Mouse (Mus musculus): ENCODE measurements around the gene Pde4d.

Gene Pde4d

DNA sequence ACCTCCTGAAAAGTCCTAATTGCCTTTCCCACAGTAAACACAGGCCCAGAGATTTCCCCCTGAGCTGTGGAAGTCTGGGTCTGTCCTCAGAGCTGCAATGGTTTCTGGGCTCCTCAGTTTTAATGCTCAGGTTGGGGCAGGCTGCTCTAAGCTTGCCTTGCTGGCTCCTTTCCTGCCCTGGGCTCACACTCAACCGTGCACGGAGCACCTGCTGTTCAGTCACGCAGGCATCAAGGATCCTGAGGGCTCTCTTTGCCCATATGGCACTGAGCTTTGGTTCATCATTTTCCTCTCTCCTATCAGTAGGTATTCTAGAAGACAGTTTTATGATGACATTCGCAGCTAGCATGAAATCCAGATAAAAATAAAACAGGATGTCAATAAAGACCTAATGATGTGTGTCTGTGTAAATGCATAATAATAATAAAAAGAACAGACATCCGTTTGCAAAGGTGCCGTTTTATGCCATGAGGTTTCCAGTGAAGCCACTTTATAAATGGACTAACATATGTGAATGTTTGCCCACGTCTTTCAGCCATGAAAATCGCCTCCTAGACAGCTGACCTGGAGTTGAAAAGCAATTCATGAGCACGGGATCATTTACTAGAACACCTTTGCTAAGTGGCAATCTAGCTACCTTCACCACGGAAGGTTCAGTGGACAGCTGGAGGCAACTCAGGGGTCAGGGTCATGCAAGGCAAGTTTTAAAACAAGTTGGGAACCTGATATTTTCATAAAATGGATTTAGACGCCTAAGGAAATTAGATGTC is 726.3 kb downstream of the Pde4d start:
- DNase-seq (ENCODE audit: low spot score): no peak

DNA sequence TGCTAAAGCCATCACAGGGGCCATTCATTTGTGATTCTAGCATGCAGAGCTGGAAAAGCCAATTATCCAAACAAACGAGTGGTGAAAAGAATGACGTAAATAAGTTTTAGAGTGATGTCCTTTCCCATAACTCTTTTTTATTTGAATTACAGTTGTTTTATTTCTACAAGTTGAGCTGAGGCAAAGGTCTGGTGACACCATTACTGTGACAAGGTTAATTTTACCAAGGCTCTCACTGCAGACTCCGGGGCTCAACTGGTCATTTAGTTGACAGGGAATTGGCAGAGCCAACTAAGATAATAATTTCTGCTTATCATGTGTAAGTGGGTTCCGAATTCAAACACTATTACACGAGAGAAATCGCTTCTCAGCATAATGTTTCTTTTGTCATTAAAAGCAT is 731.6 kb downstream of the Pde4d start:
- no peak for DNase-seq (ENCODE audit: low spot score)

DNA sequence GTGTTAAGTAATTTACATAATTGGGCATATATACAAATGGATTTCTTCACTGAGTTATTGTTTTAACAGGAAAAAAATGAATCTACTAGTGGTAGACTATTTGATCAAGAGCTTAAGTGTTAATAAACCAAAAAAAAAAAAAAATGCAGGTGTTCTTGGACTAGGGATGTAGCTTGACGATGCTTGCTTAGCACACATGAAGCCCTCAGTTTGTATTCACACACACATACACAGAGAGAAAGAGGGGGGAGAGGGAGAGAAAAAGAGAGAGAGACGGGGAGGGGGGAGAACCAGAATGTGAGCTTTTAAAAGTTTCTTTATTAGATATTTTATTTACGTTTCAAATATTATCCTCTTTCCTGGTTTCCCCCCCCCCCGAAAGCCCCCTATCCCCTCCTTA is 740.9 kb downstream of the Pde4d start:
- no peak for DNase-seq (ENCODE audit: low spot score)

DNA sequence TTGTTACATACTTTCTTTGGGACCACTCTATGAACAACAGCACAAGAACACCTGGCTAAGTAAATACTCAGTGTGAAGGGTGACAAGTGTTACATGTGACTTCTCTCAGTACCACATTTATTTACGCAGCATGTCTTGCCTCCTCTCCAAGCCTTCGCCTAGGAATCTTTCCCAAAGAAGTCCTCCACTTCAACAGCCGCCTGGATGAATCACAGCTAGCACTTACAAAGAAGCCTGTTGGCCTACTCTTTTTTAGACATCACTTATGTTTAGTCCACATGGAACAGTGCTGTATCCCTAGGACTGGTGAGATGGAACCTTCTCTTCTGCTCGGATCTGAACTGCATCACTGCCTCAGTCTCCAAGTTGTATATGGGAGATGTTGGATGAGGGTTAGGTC is 741.4 kb downstream of the Pde4d start:
- DNase-seq (ENCODE audit: low spot score): no peak

DNA sequence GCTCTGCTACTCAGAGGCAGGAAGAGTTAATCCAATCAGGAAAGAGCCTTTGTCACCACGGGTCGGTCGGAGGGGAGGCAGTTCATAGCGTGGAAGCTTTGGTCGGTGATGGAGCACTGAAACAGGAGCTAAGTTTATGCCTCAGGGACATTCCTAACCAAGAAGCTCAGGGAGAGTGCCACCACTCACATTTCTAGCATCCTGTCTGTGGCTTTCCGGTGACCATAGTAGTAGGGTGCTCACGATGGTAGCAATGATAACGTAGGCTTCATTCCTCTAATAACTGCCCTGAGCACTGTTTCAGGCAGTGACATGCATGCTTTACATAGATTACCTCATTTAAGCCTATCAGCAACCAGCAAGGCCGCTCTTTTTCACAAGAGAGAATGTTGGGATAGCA is 755.8 kb downstream of the Pde4d start:
- no peak for DNase-seq (ENCODE audit: low spot score)

DNA sequence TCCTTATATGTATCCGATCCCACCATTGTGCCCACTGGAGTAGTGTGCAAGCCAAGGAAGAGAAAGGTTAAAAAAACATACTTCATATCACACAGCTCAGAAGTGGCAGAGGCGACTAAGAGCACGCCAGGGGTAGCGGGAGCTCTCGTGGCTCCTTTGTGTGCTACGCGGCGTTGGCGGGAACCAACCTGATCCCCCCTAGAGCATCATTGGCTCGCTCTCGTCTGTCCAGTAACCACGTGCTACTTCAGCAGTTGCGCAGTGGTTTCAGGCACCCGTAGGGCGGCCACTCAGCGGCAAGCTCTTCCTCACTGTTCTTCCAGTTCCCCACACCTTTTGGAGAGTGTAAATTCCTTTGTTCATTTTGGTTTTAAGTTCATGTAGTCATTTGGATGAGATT is 758.9 kb downstream of the Pde4d start:
- no peak for DNase-seq (ENCODE audit: low spot score)

DNA sequence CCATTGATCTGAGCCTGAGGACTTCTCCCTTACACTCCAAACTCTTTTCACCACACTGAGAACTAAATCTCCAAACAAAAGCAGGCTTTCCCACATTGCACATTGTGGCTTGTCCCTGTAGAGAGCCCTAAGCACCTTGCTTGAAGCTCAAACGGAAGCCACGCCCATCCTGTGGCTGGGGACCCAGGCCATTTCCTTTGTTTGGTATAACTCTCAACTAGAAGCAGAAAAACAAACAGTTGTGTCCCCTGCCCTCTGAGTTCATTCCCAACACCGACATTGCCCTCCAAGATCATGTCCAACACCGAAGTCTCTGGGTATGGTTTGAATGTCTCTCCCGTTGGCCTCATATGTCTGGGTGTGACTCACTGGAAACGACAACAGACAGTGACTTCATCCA is 759.7 kb downstream of the Pde4d start:
- no peak for DNase-seq (ENCODE audit: low spot score)

DNA sequence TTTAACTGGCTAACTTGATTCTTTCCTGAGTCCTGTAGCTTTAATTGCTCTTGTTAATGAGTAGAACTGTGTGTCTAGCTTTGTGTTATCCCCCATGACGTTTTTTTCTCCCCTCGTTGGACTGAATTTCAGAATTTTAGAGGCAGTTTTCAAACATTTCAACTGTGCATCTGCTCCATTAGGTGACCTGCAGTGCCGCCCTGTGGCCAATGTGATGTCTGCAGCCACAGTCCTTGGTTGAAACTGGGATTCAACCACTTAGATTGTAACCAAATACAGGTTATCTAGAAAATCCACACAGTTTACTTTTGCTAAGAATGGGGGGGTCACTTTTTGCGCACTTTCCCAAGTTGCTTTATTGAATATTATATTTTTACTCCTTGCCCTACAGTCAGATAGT is 760.7 kb downstream of the Pde4d start:
- DNase-seq (ENCODE audit: low spot score): peak; percentile 71

DNA sequence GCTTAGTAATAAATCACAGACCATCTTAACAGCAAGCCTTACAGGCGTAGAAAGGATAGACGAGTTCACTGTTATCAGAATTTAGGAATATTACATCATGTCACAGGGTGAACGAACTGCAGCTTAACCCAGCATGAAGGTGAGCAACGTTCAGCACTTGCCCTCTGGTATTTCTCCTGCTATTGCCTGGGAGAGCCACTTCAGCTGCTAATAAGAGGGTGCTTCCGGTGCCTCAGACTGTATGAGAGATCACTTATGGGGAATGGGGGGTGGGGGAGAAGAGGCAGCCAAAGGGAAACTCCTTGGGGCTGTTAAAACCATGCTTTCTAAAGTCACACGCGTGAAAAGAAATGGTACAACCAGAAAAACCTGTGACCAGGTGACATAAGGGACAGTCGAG is 761.7 kb downstream of the Pde4d start:
- no peak for DNase-seq (ENCODE audit: low spot score)

DNA sequence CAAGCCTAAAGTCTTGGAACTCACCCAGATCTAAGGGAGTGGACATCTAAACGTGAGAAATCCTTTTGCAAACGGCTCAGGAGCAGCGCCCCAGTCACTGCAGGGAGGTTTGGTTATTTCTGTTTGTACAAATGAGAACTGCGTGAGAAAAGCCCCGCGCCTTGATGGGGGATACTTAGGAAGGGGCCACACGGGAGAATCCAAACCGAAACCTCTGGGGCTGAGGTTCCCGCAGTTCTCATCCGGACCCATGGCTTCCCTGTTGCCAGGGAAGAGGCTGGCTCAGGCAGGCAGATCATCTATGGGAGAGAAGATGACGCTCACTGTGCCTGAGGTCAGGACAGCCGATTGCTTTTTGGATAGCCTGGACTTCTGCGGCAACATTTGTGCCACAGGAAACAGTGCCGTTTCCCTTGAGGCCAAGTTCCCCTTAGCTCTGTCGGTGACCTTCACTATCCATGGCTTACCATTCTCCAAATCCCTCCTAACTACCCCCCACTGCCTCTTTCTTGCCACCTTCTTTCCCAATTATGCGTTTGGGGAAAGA is 762.3 kb downstream of the Pde4d start:
- no peak for DNase-seq (ENCODE audit: low spot score)

DNA sequence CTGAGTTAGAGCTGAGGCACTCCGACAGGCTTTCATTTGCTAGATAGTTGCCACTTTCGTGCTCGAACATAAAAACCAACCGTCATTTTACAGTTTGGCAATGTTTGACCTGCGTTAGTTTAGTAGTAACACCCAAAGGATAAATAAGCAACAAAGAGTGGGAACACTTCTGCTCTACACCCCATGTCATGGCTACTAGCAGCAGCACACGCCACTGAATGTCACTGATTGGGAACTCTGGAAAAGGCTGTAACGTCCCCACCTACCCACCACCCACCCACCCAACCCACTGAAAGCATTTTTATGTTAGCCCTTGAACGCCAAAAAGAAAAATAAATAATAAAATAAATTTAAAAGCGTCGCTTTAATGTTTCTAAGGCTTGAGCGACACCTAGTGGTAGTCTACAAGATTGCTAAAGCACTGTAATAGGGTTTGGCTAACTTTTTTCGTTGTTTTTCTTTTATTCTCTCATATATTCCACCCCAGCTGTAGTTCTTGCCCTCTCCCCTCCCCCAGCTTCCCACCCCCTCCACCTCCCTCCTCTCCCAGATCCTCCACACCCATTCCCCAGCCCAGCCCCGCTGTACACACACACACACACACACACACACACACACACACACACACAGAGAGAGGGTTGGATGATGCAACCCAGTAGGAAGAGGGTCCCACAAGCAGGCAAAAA is 763.2 kb downstream of the Pde4d start:
- DNase-seq (ENCODE audit: low spot score): no peak

DNA sequence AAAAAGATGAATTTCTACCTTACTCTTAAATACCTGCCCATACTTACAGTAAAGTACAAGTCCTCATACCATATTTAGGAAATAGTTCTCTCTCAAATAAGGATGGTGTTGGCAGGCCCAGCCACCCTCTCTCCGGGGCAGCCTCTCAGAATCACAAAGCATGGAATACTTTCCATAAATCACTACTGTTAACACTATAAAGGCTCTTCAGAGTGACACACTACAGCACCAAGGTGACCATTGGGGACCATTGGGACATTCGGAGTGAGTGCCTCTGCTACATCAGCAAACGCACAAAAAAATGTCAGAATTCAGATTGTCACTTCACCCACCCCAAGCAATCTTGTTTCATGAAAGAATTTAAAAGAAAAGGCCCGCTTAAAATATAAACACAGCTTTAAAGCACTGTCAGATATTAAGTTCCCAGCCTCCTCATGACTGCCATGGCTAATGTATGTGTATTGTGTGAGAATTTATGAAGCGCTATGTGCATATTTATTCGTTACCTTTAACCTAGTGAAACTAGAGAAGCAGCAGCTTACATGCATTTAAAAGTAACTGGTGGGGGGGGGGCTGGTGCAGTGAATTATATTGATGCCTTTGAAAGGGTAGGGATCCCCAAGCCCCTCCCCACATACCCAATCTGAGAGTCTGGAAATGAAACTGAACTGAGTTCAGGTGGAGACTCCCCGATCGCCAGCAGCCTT is 769.4 kb downstream of the Pde4d start:
- DNase-seq (ENCODE audit: low spot score): no peak

DNA sequence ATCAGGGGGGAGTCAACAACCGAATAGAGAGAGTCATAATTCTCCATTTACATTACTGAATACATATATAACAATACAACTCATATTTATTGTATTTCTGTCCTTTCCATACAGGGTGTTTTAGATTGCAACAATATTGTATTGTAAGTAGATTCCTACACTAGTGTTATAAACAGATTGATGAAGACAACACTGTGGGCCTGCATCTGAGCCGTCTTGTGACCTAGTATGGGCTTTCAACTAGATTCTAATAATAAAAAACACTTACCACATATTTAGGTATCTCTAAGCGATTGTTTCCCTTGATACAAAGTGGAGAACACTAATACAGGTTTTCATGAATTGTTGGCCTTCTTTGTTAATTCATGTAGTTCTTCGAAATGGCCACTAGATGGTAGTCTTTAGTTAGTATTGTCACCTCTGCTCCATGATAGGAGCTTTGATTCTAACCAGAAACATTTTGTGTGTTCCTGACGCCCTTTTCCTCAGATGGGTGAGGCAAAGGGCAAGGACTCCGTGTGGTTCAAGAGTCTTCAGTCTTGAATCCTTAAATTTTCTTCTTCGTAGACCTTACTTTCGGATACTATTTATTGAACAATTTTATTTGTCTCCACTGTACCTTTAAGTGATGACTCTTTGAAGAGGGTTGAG is 779.3 kb downstream of the Pde4d start:
- DNase-seq (ENCODE audit: low spot score): peak; percentile 53

DNA sequence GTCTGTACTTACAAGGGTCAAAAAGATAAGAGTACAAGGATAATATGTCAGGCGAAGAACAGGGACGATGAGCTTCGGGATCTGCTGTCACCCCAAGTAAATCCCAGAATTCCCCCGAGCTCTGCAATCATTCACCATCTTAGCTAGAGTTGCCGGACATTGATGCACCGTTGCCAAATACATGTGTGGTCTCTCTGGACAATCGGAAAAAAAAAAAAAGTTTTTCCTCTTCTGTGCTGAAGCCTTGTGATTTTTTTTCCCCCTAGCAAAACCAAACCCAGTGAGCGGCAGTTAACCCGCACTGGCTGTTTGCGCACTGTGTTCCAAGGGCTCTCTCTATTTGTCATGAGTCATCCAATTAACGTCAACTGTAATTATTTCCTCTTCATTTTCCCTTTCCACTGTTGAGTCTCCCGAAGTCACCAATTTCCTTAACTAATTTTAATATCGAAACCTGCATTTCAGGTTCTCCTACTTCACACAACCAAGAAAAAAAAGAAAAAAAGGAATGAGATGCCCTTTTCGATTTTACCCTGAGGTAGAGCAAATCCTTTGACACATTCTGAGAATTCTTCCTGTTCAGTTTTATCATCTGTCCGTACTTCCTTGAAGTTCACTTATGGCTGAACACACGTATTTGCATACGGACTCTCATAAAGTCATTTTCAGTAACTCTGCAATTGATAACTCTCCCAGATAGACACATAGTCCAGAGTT is 780.0 kb downstream of the Pde4d start:
- no peak for DNase-seq (ENCODE audit: low spot score)

DNA sequence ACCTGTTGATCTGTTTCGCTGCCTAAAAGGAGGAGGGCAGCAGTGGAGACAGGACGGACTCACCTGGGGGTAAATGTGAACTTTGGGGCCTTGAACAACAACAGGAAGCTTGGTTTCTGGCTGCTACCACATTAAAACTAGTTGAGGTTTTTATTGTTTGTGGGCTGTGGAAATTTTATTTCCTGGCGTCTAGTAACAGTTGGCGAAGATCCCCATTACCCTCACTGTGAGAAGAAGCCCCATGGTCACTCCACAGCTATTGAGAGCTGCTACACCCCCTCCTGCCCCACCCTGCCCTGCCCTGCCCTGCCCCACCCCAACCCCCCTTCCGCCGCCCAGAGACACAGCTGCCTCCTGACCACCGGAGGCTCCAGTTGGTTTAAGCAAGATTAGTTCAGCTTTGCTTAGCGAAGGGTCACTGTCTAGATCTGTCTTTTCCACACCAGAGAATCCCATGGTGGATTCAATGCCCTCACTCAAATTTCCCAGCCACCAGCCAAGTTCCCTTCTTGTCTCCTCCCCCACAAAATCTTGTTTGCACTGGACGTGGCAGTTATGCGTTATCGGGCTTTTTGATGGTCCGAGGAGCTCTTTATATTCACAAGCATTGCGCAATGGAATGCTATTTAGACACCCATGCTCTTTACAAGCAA is 780.7 kb downstream of the Pde4d start:
- DNase-seq (ENCODE audit: low spot score): no peak

DNA sequence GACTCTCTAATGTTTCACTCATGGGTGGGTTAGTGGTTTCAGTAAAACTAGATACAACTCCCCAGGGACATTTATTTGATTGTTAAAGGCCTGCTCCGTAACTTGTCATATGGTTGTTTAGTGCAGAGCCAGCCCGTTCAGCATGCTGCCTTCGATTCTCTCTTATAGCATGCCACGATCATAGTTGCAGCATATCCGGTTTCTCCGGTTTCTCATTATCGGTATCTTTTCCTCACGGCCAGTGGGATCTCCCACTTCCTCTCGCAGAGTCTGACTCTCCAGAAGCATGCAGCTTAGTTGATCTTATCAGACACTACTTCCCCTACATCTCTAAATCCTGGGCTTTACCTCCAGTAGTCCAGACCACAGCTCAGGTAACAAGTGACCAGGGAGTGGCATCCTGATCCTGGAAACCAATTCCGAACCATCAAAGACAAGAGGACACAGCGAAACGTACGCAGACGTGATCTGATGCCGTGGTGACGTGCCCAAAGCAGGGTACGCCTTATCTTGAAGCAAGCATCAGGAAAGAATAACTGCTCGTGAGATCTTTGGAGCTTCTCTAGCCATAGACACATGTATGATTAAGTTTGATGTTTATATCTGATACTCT is 782.2 kb downstream of the Pde4d start:
- no peak for DNase-seq (ENCODE audit: low spot score)

DNA sequence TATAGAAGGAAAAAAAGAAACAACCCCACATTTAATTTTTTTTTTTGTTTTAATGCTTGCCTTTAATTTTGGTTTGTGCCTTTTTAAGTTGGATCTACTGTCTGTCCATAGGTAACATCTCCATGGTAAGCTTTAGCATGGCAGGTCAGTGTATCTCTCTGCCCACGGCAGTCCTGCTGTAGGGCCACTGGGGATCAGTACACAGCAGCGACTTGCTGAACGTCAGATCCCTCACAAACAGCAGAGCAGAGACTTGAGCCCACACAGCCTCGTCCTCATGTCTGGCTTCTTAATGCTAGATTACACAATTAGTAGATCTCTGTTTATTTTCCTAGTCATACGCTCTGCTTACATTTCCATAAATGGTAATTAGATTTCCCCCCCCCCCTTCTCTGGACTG is 782.8 kb downstream of the Pde4d start:
- DNase-seq (ENCODE audit: low spot score): no peak

DNA sequence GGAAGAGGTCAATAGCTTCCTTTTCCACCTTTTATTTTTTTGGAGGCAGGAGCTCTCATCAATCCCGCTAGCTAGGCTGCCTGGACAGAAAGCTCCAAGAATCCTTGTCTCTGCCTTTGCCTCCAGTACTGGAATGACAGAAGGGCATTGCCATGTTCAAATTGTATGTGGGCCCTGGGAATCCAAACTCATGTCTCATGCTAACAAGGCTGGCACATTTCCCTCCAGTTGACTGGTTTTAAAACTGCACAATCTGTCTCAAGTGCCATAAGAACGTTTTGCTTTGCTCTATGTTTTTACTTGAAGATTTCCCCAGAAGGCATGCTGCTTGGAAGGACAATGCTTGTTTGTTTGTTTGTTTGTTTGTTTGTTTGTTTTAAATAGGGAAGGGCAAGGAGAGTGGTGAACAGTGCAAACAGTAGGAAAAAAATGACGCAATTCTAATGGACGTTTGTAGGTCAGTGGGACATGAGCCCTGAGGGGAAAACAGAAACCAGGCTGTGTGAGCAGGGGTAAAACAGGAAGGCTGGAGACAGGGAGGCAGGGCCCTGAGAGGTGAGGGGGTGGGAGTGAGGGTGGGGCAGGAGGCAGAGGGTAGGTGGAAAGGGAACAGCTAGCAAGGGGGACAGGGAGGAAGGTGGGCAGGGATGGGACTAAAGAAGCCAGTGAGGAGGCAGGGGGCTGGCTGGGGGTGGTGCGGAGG is 784.3 kb downstream of the Pde4d start:
- no peak for DNase-seq (ENCODE audit: low spot score)

DNA sequence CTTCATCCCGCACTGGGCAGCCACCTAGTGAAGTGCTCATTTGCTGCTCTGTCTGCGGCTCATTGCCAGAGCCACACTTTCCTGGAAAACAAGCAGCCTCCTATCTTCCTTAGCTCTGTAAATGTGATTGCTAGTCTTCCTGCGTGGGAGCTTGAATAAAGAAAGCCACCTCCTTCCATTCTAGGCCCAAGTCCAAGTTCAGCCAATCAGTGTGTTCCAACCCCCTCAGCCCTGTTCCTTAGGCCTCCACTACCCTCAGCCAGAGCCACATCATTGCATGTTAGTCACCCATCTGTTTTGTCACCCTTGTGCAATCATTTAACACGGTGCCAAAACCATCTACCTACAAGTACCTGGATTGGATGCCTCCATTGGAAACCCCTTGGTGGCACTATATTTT is 786.3 kb downstream of the Pde4d start:
- no peak for DNase-seq (ENCODE audit: low spot score)

DNA sequence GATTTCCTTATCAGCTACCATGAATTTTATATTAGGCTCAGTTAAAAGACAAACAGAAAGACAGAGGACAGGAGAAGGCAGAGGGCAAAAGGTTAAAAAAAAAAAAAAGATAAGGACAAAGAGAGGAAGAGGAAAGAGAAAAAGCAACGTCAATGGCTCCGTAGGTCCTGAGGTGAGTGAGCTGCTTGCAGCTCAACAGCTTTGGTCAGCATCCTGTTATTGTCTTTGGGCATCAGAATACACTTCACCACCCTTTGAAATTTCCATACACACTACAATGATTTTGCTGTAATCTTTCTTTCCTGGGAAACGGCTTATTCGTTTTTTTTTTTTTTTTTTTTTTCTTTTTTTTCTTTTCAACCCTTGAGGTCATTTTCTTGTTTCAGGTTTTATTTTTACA is 788.9 kb downstream of the Pde4d start:
- no peak for DNase-seq (ENCODE audit: low spot score)

Measured in layer of hippocampus, adult 9-10 months (tissue).